Mouse (Mus musculus): ENCODE data around the gene Cacna1d. TPM values are rescaled to one million over a fixed set of nuclear protein-coding genes. Genes with fewer than 3 reads are reported as not detected.

Cacna1d gene
- total RNA-seq, 2 experiments from 2014 or later = 52.3 to 56.0 TPM

DNA sequence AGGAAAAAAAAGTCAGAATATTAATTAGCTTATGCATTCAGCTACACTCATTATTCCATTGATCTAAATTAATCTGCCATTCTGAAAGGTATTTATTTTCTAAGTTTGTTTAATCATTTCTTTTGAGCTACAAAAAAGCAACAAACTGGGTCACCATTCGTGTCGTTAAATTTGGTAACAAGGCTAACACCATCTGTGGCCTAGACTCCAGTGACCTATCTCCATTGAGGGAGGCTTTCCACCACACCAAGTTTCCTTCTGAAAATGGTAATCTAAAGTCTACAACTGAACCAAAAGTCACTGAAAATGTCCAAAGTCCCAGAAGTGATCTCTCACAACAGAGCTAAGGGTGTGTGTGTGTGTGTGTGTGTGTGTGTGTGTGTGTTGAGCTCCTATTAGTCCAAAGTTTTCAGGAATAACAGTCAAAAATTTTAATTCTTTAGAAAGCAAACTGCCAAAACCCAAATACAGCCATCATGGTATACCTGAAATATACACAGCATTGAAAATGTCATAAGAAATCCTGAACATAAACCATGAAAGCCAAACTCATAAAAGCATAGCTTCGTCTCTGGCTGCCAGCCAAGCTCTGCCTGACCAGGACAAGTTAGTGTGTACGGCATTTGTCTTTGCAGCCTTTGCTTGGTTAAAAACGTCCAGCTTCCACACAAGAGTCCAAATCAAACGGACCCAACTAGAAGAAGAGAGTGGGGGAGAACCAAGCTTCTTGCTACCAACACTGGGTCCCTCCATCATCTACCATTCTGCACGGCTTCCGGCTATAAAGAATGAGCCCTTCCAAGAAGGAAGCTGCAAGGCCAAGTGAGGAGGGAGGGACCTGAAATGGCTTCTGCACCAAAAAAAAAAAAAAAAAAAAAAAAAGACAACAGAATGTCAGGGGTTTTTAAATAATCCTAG is 146.0 kb downstream of the Cacna1d start:
- TF ChIP-seq CTCF (IDR thresholded peaks at IDR 0.05) = no peak
- Histone ChIP-seq H3K27ac (no peak overlapping the region), H3K4me3 (no peak overlapping the region)
- DNase-seq (ENCODE audit: extremely low spot score in 1 of 2, low spot score in 2 of 2) = no peak
- intact Hi-C loops (cut with DNase I) = no loop called here

DNA sequence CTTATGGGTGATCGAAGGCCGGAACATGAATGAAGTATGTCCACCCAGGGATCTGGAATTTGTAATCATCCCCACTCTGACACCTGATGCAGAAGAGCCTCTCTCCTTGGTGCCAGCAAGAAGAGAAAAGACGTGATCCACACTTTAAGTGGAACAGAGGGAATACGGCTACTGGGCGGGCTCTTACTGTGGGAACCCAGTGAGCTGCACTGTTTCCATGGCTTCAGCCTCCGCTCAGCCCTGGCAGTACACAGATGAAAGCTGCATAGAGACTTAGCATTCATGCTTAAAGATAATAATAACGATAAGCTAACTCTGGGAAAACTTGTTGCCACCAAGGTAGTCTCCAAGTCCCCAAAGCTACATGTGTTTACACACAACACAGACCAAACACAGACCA is 147.5 kb downstream of the Cacna1d start:
- Histone ChIP-seq H3K4me3 (no peak overlapping the region), H3K27ac (no peak overlapping the region)
- no peak for DNase-seq (ENCODE audit: extremely low spot score in 1 of 2, low spot score in 2 of 2)
- TF ChIP-seq CTCF (IDR thresholded peaks at IDR 0.05) = no peak
- intact Hi-C loops (cut with DNase I) = no loop called here

DNA sequence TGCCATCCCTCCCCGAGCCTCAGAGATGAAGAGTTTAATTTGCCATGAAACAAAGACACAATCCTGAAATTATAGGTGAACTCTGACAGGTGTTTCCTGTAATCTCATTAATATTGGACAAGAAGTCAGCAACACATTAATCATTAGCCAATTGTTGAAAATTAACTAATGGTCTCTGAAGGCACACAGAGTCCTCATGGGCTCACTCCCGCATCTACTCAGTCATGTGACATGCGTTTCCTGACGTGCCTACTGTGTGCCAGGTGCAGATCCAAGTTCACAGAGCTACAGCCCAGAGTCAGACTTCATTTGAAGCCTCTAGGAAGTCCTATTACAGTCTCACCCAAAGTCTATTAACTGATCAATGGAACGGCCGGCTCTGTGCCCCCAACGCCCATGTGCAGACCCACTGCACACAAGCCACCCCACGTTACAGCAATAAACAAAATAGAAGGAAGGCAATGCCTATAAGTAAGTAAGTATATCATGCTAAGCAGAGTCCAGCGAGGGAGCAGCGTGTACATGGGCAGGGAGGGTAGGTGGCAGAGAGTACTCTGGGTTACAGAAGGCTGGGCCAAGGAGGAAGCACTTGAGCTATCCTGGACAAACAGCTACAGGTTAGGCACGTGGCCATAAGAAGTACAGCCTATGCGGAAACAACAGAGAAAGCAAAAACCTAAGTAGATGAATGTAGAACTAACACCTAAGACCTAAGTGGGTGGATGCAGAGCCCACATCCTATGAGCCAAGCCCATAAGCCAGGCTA is 149.2 kb downstream of the Cacna1d start:
- no peak for DNase-seq (ENCODE audit: extremely low spot score in 1 of 2, low spot score in 2 of 2)

DNA sequence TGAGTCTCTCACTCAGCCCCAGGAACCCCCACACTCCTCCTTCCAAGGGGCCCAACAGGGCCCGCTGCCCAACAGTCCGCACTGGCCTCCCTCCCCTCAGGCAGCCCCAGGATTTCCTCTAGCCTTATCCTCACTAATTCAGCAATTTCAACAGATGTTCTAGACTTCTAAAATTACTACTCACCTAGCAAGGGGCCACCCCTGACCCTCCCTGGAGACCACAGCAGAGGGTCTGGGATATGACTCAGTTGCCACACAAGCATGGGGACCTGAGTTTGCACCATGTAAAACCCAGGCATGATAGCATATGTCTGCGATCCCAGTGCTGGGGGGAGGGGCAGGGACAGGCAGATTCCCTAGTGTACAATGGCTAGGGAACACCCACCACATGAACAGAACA is 151.1 kb downstream of the Cacna1d start:
- DNase-seq (ENCODE audit: extremely low spot score in 1 of 2, low spot score in 2 of 2) = no peak
- Histone ChIP-seq H3K27ac (no peak overlapping the region), H3K4me3 (no peak overlapping the region)
- TF ChIP-seq CTCF (IDR thresholded peaks at IDR 0.05) = no peak
- intact Hi-C loops (cut with DNase I) = no loop called here

More for the DNA sequence above, 149.2 kb downstream of the Cacna1d start:
- H3K27ac ChIP-seq = no peak overlapping the region
- intact Hi-C loops (cut with DNase I) = no loop called here
- no peak for TF ChIP-seq CTCF (IDR thresholded peaks at IDR 0.05)
- H3K4me3 ChIP-seq = no peak overlapping the region

DNA sequence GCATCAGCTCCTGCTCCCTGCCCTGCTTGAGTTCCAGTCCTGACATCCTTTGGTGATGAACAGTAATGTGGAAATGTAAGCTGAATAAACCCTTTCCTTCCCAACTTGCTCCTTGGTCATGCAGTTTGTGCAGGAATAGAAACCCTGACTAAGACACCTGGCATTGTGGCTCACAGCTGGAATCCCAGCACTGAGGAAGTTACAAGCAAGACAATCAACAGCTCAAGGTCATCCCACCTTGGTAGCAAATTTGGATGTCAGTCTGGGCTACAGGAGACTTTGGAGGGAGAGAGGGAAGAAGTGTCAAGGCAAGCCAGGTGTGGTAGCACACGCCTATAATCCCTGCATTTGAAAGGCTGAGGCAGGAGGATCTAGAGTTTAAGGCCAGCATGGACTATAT is 159.4 kb downstream of the Cacna1d start:
- Histone ChIP-seq H3K4me3 (no peak overlapping the region), H3K27ac (no peak overlapping the region)
- no peak for DNase-seq (ENCODE audit: extremely low spot score in 1 of 2, low spot score in 2 of 2)
- TF ChIP-seq CTCF (IDR thresholded peaks at IDR 0.05) = no peak
- intact Hi-C loops (cut with DNase I) = no loop called here

DNA sequence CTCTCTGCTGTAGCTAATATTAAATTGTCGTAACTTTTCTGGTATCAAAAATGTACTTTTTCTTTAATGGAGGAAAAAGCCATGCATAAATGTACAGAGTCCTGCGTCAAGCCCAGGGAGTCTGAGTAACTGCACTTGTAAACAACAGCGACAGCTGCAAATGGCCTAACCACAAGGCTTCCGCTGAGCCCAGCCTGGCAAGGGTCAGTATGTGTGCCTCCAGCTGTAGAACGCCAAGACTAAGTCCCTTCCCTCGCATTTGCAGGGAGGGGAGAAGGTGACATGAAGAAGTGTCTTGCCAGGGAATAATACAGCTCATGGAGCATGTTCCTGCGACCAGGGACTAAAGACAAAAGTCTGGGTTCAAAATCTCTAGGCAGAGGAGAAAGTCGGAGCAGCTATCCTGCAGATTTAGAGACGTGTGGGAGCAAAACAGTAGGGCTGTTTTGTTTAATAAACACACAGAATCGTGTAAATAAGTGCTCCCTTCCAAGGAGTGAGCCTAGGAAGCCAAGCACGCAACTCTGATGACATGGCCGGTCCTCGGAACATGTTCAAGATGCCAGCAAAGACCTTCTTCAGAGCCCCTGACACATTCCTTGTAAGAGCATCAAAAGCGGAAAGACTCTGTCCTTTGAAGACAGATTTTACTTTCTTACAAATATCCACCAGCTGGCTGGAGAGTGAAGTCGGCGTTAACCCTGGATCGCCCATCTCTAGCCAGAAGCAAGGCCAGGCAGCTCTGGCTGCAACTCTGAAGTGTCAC is 160.7 kb downstream of the Cacna1d start:
- Histone ChIP-seq H3K4me3 (no peak overlapping the region), H3K27ac (no peak overlapping the region)
- no peak for TF ChIP-seq CTCF (IDR thresholded peaks at IDR 0.05)
- DNase-seq (ENCODE audit: extremely low spot score in 1 of 2, low spot score in 2 of 2) = no peak
- intact Hi-C loops (cut with DNase I) = no loop called here

DNA sequence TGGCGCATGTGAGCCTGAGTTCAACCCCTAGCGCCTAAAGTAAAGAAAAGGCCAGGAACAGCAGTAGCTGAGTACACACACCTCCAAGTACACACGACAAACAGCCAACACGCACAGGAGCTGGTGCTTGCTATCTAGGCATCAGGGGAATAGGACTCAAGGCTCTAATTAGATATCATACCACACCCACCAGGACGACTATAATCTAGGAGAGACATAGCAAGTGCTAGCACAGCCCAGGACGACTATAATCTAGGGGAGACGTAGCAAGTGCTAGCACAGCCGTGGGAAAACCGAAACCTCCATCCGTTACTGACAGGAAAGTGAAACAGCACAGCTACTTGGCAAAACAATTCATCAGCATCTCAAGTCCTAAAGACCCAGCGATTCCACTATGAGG is 162.1 kb downstream of the Cacna1d start:
- no peak for DNase-seq (ENCODE audit: extremely low spot score in 1 of 2, low spot score in 2 of 2)
- no peak overlapping the region for H3K4me3 ChIP-seq
- intact Hi-C loops (cut with DNase I) = no loop called here
- no peak for TF ChIP-seq CTCF (IDR thresholded peaks at IDR 0.05)
- no peak overlapping the region for H3K27ac ChIP-seq

DNA sequence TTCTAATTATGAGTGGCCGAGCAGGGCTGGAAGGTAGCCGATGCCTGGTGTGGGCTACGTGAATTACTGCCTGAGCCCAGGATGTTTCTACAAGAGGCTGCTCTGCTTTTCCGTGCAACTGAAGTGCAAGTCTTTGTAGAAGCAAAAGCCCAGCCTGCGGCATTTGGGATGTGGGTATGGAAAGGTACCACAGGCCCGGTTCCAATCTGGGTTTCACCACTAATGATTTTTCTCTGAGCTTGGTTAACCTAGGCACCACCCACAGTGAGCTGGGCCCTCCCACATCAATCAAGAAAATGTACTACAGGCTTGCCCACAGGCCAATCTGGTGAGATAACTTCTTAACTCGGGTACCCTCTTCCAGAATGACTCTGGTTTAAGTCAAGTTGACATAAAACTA is 163.8 kb downstream of the Cacna1d start:
- TF ChIP-seq CTCF (IDR thresholded peaks at IDR 0.05) = no peak

DNA sequence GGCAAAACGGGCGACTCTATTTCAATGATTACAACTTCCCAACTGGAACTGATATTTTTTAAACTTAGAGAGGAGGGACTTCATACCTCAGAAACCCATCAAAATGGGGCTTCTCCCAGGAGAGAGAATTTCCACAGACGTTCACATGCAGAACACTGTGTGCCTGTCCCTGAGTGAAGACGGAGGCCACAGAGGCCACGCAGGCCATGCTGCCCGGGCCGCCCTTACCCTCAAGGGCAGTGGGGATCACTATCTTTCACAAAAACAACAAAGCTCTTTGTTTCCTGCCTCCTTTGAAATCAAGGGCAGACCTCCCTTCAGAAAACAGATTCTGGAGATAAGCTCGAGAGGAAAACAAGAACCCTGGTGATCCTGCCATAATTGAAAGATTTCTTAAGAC is 164.2 kb downstream of the Cacna1d start:
- no peak for TF ChIP-seq CTCF (IDR thresholded peaks at IDR 0.05)
- H3K4me3 ChIP-seq = no peak overlapping the region
- intact Hi-C loops (cut with DNase I) = no loop called here
- DNase-seq (ENCODE audit: extremely low spot score in 1 of 2, low spot score in 2 of 2) = no peak
- no peak overlapping the region for H3K27ac ChIP-seq

More for the DNA sequence above, 163.8 kb downstream of the Cacna1d start:
- no peak overlapping the region for H3K27ac ChIP-seq
- H3K4me3 ChIP-seq = no peak overlapping the region
- no peak for DNase-seq (ENCODE audit: extremely low spot score in 1 of 2, low spot score in 2 of 2)
- intact Hi-C loops (cut with DNase I) = no loop called here

DNA sequence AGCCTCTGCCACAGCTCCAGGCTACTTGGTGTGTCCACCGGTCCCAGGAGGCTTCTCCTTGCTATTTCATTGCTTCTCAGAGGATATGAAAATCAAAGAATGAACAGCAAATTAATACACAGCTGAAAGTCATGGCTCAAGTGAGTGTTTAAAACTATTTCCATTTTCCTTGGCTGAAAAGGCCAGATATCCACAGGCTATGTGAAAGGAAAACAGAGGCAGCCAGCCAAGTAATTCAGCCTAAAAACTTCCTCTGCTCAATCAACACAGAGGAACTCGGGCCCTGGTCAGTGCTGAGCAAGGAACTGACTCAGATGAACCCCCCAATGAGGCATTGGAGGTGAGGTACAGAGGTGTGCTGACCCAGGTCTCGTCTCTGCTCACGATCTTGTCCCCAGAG is 165.0 kb downstream of the Cacna1d start:
- intact Hi-C loops (cut with DNase I) = no loop called here
- no peak overlapping the region for H3K27ac ChIP-seq
- H3K4me3 ChIP-seq = no peak overlapping the region
- DNase-seq (ENCODE audit: extremely low spot score in 1 of 2, low spot score in 2 of 2) = no peak
- TF ChIP-seq CTCF (IDR thresholded peaks at IDR 0.05) = no peak

DNA sequence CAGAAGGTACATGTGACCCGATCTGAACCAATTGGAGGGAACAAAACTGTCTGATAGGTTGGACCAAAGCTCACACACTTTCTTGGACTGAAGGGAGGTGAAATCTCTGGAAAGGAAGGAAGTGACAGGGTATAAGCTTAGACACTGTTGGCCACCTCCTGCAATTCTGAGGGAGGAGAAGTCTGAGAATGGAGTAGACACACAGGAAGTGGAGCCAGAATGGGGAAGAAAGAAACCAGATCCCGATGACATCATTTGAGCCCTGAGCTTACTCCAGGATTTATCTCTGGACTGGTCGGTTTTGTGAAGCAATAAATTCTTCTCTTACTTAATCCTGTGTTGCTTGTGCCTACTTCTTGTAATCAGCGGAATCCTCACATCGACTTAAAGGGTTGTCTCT is 166.3 kb downstream of the Cacna1d start:
- Histone ChIP-seq H3K27ac (no peak overlapping the region), H3K4me3 (no peak overlapping the region)
- no peak for DNase-seq (ENCODE audit: extremely low spot score in 1 of 2, low spot score in 2 of 2)
- intact Hi-C loops (cut with DNase I) = no loop called here
- TF ChIP-seq CTCF (IDR thresholded peaks at IDR 0.05) = no peak
